Mouse (Mus musculus) heart, postnatal 10 days (tissue): ENCODE measurements around the gene Gm14435. TPM values are rescaled to one million over a fixed set of nuclear protein-coding genes. Genes with fewer than 3 reads are reported as not detected.
"Not testable (repeated sequence)": the region's sequence is repeated elsewhere in the genome, so short reads cannot be mapped to it uniquely, and the experiment has no call there.

Experiments used
- DNase-seq, 2 experiments: peaks; one replicate each; pipeline ENCODE4 v3.0.0; 2021
- intact Hi-C: fragments of 180-260 bp; cut with DNase I; formaldehyde crosslinking; loops from one replicate; pipeline ENCODE4 v1.15.1; 2025
- total RNA-seq, 2 experiments: library from RNA; stranded (reverse); gene quantifications; 2 replicates each; pipeline ENCODE4 v1.2.3; 2021

The Gm14435 gene
- 10 to 100 TPM; 12.8 to 13.6 TPM for total RNA-seq

DNA sequence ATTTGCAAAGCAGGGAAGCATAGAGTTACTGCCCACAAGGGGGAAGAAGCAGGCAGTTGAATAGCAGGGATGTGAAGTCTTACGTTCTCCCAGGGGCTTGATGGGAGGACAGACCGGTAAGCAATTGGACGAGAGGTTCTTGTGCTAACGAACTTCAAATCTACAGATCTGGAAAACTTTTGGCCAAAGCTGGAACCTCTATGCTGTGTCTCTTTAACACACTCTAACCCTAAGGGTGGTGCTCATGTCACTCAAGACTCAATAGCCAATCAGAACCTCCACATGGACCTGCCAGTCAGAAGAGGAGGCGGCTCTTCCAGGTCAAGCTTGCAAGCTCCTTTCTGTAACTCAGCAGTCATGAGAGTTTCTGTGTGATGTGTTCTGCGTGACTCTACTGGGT lies at the start of gene Gm14435:
Gm14435 (plus strand) TSS at position 301 of the 400 bp plus-strand sequence.
- intact Hi-C loops, DNase-seq: not testable (repeated sequence)

Other genes with a start within 250 kb of the Gm14435 start
- gene 2210418O10Rik, start 197.0 kb upstream of the Gm14435 start, total RNA-seq: 1 to 10 TPM; 1.4 to 2.7 TPM
- gene Gm11009, start 104.1 kb upstream of the Gm14435 start, total RNA-seq: not detected
- under 1 TPM in 1 of 2 experiments, not detected in 1; 0.57 TPM for gene Gm14434, start 63.2 kb downstream of the Gm14435 start, total RNA-seq
- gene Zfp967, start 97.5 kb downstream of the Gm14435 start, total RNA-seq: not detected
- gene Gm14308, start 212.8 kb downstream of the Gm14435 start, total RNA-seq: 1 to 10 TPM; 1.4 to 1.6 TPM
- gene Zfp973, start 246.9 kb downstream of the Gm14435 start, total RNA-seq: 10 to 100 TPM in 1 of 2 experiments, 1 to 10 TPM in 1; 8.3 to 10.4 TPM